Mouse (Mus musculus) gastrocnemius, postnatal 4 days (tissue): ENCODE data around the gene Il16. TPM values are rescaled to one million over a fixed set of nuclear protein-coding genes. Genes with fewer than 3 reads are reported as not detected.

Experiments
- DNase-seq, 2 experiments: peaks; one replicate each; pipeline ENCODE4 v3.0.0; 2021 to 2022; ENCODE audit warnings: low spot score in 2 of 2, mixed read lengths in 2 of 2
- long read RNA-seq, 2 experiments: library from polyadenylated mRNA; stranded (forward); transcript quantifications; one replicate each; pipeline ENCODE4 v2.0.0; 2021
- total RNA-seq, 2 experiments: library from RNA; stranded (reverse); gene quantifications; 2 replicates each; pipeline ENCODE4 v1.2.3; 2021

Gene Il16
- total RNA-seq: 10 to 100 TPM in 1 of 2 experiments, 1 to 10 TPM in 1; 9.1 to 10.5 TPM
- long read RNA-seq, experiment 1, partial matches to known transcripts: 5 of 15 reads
- long read RNA-seq, experiment 1, other reads (novel, unspliced or antisense): 7 of 15 reads
- long read RNA-seq, experiment 2, transcript Il16-203 (7 exons, 3,183 nt): major isoform, 6 of 7 reads
- long read RNA-seq, experiment 2, partial matches to known transcripts: 1 of 7 reads
- long read RNA-seq, experiment 2, other reads (novel, unspliced or antisense): 0 of 7 reads

DNA sequence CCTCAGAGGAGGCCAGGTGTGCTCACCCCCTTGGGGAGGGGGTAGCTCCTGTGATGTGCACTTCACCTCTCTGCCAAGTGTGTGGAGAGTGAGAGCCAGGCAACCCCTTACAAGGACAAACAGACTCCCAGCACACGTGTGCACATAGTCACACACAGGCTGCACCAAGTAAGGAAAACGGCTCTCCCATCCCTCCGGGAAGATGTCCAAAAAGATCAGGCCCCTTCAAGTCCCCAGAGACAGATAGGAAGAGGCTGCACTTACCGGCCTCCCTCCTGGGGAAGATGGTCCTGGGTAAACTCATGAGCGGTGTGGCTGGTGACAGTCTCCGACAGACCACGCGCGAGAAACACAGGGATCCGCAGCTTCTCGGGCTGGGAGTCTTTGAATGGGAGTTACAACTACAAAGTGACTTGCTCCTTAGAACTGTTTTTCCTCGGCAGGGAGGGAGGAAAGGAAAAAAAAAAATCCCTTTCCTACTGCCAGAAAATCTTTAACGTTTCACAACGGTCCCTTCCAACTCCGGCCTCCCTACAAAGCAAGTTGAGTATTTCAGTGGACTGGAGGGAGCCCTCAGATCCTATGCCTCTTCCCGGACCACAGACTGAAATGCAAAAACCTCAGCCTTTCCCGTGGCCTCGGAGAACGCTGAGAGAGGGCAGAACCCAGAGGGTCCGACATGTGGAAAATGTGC is at the start of gene Il16:
Gene Il16 (minus strand): TSS at position 314 of the 694 bp plus-strand sequence.
- no peak for DNase-seq

DNA sequence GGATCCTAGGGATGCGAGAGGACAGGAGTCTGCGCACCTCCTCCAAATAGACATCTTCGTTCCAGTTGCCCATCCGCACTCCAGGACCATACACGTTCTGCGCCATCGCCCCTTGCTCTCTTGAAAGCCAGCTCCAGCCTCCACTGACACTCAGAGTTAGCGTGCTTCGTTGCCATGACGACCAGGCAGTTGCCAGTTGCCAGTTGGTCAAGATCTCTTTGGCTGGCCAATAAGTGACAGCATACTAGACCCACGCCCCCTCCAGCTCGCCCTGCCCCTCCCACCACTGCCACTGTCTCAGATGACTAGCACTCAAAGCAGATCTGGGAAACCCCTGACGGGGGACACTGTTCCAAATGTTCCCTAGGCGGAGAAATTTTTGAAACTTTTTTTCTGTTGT is 49.2 kb upstream of the Il16 start, which contains the start of gene Cfap161:
Gene Cfap161 (minus strand): TSS at position 176 of the 400 bp plus-strand sequence.
- DNase-seq: peak in 1 of 2 experiments; percentile 40

GRCm38 (mm10) chr7:83794006-83794683 is 48.6 kb upstream of the Il16 start:
- DNase-seq: no peak

GRCm38 (mm10) chr7:83780881-83781280 is 35.4 kb upstream of the Il16 start:
- no peak for DNase-seq

GRCm38 (mm10) chr7:83780026-83780425 is 34.5 kb upstream of the Il16 start:
- DNase-seq: no peak

- no peak for DNase-seq
Measured at GRCm38 (mm10) chr7:83779028-83779427, 33.5 kb upstream of the Il16 start.

DNA sequence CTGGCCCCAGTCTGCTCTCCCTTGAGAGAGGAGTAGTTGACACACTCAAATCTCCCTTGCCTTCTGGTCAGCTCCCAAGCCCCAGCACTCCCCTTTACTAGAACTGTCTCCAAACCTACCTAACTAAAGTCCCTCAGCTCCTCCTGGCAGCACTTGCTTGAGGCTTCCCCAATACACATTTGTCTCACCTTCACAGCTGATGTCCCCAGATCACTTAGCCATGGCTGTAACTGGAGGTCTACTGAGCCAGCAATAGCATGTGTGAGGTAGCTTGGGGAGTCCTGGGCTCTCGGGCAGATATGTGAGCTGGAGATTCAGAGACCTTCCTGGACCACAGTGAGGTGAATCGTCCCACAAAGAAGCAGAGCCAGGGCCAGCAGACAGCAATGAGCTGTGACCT is 33.0 kb upstream of the Il16 start:
- DNase-seq: no peak

DNA sequence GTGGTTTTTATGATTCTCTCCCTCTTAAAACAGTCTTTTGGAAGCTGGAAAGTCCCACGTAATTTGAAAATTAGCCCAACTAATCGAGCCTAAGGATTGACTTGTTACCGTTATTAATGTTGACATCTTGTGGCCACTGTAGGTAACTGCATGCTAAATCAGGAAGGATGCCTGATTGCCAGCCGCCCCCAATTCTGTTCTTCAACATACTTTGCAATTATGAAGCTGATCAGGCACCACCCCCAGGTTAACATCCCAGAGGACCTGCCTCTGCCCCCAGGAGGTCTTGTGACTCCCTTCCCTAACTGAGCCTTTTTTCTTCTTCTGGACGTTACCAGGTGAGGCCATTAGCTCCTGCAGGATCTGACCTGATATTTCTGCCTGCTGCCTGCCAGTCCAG is 29.2 kb upstream of the Il16 start:
- DNase-seq: no peak

DNA sequence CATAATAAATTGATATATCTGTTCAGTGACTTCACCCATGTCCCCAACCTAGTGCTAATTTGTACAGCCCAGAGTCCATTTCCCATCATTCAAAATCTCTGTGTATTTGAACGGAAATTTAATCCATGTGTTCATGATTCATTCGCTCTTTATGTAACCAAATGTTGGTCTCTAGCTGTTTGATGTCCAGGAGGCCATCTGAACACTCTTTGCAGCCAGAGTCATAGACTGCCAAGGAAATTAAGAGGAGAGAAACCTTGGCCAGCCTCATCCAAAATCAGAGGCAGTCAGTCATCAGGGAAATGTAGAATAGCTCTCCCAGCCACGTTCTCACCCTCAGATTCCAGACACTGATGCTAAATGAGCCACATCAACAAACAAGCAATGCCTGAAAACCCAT is 18.1 kb upstream of the Il16 start:
- no peak for DNase-seq

DNA sequence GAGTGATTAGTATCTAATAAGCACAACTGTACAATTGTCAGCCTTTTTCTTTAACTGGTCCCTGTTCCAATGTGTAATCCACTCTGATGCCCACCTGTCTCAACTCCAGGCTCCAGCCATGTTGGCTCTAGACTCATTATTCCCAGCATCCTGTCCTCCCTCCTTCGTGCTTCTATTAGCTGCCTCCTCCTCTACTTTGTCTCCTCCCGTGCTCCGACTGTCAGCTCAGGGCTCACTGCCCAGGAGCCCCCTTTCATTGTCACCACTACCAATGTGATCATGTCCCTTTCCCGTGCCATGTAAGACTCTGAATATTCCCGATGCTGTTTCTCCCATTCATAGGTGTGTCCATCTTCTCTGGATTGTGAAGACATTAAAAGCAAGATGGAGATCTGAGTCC is 16.8 kb upstream of the Il16 start:
- no peak for DNase-seq

DNA sequence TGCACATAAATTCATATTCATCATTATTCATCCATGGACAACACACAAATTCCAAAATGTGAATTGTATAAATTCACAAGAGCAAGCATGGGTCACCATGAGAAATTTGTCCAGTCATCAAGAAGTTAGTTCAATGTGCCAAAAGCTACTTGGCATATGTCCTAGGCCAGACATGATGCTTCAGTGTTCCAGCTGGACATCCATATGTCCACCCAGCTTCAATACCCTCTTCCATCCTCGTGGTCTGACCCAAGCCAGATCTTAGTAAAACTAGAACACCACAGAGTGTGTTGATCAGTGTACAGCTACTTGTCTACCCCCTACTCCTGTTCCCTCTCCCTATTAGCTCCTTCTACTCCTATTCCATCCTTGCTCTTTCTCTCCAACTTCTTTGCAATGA is 5.5 kb upstream of the Il16 start:
- no peak for DNase-seq

DNA sequence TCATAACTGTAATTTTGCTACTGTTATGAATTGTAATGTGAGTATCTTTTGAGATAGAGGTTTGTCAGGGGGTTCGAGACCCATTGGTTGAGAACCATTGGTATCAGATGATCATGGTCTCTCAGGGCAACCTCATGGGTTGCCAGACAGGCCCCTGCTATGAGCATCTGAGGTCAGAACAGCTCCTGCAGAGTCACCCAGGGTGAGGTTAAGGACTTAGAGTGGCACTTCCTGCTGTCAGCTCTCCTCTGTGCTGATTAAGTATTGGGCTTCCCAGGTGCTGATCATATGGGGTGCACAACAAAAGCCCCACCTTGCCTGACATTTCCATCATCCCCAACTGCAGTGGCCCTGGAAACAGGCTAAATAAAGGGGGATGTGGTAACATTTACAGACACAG is 2.9 kb upstream of the Il16 start:
- DNase-seq: no peak

- no peak for DNase-seq
Measured at GRCm38 (mm10) chr7:83746107-83746687, 671 bp upstream of the Il16 start.

- DNase-seq: no peak
Measured at GRCm38 (mm10) chr7:83745065-83745412, 487 bp downstream of the Il16 start.

GRCm38 (mm10) chr7:83744250-83744649 is 1.3 kb downstream of the Il16 start:
- no peak for DNase-seq

- DNase-seq: no peak
Measured at GRCm38 (mm10) chr7:83742690-83743089, 2.8 kb downstream of the Il16 start.

GRCm38 (mm10) chr7:83742026-83742425 is 3.5 kb downstream of the Il16 start:
- DNase-seq: no peak

DNA sequence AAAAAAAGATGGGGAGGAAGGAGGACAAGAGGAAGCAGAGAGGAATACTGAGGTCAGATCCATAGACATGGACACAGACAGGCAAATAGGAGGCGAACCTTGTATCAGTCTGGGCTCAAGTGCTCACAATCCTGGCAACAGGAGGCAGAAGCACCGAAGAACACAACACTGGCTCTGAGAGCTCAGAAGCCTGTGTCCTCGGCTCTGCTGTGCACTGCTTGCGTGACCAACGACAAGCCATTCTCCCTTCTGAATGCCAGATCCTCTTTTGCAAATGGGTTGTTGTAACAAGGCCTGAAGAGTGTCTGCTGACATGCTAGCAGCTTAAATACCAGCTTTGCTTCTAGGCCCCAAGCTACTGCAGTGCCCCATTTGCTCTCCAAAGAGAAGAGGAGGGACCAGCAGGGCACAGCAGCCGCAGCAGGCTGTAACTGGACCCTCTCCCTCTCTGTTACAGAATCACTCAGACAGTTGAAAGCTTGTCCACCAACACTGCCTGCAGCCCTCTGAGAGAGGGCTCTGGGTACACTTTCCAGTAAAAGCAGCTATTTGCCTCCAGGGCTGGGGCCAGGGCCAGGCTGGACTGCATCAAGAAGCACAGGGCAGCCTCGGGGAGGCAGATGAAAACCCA is 5.7 kb downstream of the Il16 start:
- no peak for DNase-seq

DNA sequence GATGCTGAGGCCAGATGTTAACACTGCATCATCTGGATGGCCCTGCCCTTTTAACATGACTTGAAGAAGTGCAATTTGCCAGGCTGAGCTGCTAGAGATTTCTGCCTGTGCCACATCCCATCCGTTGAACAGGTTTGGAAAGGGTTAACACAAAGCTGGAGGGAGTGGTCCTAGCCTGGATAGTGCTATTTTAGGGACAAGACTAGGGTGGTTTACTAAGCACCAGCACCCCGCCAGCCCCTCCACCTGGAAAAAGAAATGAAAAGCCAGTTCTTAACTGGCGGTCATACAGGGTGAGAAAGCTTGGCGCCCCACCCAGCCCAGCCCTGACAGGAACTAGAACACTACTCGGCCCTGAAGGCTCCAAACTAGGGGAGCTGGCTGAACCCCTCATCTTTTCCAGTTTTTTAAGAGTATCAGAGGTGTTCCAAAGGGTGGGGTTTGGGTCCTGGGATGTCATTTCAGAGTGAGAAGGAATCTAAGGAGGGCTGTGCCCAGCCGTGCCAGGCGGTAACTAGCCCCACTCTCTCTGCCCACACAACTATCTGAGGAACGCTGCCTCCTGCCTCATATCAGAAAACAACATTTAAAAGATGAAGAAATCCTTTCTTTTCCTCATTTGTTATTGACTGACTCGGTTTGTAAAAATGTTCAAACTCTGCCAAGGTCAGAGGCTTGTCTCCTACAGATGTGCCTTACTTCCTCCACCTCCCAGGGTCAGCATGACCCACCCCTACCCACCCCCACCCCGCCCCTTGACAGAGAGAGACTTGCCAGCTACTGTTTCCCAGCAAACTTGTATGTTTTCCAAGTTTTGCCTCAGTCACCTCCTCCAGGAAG is 6.7 kb downstream of the Il16 start:
- DNase-seq: no peak

DNA sequence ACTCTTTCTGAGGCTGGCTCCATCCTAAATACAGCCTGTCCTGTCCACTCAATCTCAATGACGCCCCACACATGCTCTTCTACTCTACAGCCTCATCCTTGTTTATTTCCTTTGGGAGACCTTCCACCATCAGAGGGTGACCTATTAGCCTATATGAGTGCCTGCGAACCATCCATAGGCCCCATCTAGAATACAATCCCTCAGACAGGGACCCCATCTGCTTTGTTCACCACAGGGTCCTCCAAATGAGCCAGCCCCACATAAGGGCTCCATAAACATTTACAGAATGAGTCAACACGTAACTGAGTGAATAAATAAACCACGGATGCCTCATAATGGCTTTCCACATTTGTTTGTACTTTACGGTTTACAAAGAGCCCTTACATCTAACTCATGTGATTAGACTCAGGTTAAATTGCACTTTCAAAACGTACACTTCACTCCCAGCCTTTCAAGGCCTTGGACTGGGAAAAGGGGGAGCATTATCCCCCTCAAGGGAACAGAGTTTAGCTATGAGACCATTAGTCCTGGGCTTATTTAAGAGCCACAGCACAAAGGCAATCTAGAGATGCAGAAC is 7.5 kb downstream of the Il16 start:
- DNase-seq: no peak
